Mouse (Mus musculus): ENCODE measurements around the gene Runx1. TPM values are rescaled to one million over a fixed set of nuclear protein-coding genes. Genes with fewer than 3 reads are reported as not detected.

Gene Runx1
- polyA plus RNA-seq, 1 experiment from 2014 or later: 0.94 TPM

- no peak overlapping the region for H3K27ac ChIP-seq (ENCODE audit: low read depth, low read length)
- 87% methylated on average over 9 of the region's 9 CpGs for WGBS
- no peak for ATAC-seq
These were observed 224.6 kb downstream of the Runx1 start for GRCm38 (mm10) chr16:92601270-92601826.

GRCm38 (mm10) chr16:92599451-92599850 is 226.5 kb downstream of the Runx1 start:
- Histone ChIP-seq H3K27me3 (replicated peaks; ENCODE audit: control insufficient read depth, insufficient read depth, low read length) (peaks cover 3% of the 10 kb centered on the region; the same call in 1 of the 2 replicates), H3K4me3 (ENCODE audit: low read length) (no peak overlapping the region), H3K36me3 (ENCODE audit: control insufficient read depth, insufficient read depth, low read length) (no peaks in the 10 kb centered on the region), H3K4me2 (ENCODE audit: low read length) (no peak overlapping the region), H3K9ac (ENCODE audit: low read depth, low read length) (no peak overlapping the region), H3K9me3 (ENCODE audit: control insufficient read depth, low read length) (no peaks in the 10 kb centered on the region), H3K27ac (ENCODE audit: low read depth, low read length) (no peak overlapping the region), H3K4me1 (ENCODE audit: control insufficient read depth, insufficient read depth, low read depth, low read length) (no peaks in the 10 kb centered on the region)
- no peak for ATAC-seq
- WGBS: 68% methylated on average over 11 of the region's 11 CpGs

More at GRCm38 (mm10) chr16:92601270-92601826, 224.6 kb downstream of the Runx1 start:
- no peak overlapping the region for H3K9ac ChIP-seq (ENCODE audit: low read depth, low read length)
- no peak overlapping the region for H3K4me2 ChIP-seq (ENCODE audit: low read length)
- H3K36me3 ChIP-seq (ENCODE audit: control insufficient read depth, insufficient read depth, low read length): no peaks in the 10 kb centered on the region
- H3K4me1 ChIP-seq (ENCODE audit: control insufficient read depth, insufficient read depth, low read depth, low read length): peaks cover 4% of the 10 kb centered on the region; the same call in 1 of the 2 replicates
- no peaks in the 10 kb centered on the region for H3K9me3 ChIP-seq (ENCODE audit: control insufficient read depth, low read length)
- H3K4me3 ChIP-seq (ENCODE audit: low read length): no peak overlapping the region
- H3K27me3 ChIP-seq (replicated peaks; ENCODE audit: control insufficient read depth, insufficient read depth, low read length): peaks cover 3% of the 10 kb centered on the region; the same call in 1 of the 2 replicates

- Histone ChIP-seq H3K9ac (ENCODE audit: low read depth, low read length) (no peak overlapping the region), H3K4me3 (ENCODE audit: low read length) (no peak overlapping the region), H3K9me3 (ENCODE audit: control insufficient read depth, low read length) (no peaks in the 10 kb centered on the region), H3K4me2 (ENCODE audit: low read length) (no peak overlapping the region), H3K4me1 (ENCODE audit: control insufficient read depth, insufficient read depth, low read depth, low read length) (no peaks in the 10 kb centered on the region), H3K36me3 (ENCODE audit: control insufficient read depth, insufficient read depth, low read length) (no peaks in the 10 kb centered on the region), H3K27me3 (replicated peaks; ENCODE audit: control insufficient read depth, insufficient read depth, low read length) (no peaks in the 10 kb centered on the region), H3K27ac (ENCODE audit: low read depth, low read length) (no peak overlapping the region)
- no peak for ATAC-seq
- 69% methylated on average over 11 of the region's 11 CpGs for WGBS
These were observed 228.3 kb downstream of the Runx1 start for GRCm38 (mm10) chr16:92597655-92598054.

GRCm38 (mm10) chr16:92592207-92592606 is 233.7 kb downstream of the Runx1 start:
- no peak overlapping the region for H3K9ac ChIP-seq (ENCODE audit: low read depth, low read length)
- no peaks in the 10 kb centered on the region; the same call in 1 of the 2 replicates for H3K27me3 ChIP-seq (replicated peaks; ENCODE audit: control insufficient read depth, insufficient read depth, low read length)
- H3K9me3 ChIP-seq (ENCODE audit: control insufficient read depth, low read length): no peaks in the 10 kb centered on the region
- no peak overlapping the region for H3K27ac ChIP-seq (ENCODE audit: low read depth, low read length)
- H3K4me2 ChIP-seq (ENCODE audit: low read length): no peak overlapping the region
- no peak for ATAC-seq
- H3K4me1 ChIP-seq (ENCODE audit: control insufficient read depth, insufficient read depth, low read depth, low read length): no peaks in the 10 kb centered on the region
- no peak overlapping the region for H3K4me3 ChIP-seq (ENCODE audit: low read length)
- no peaks in the 10 kb centered on the region for H3K36me3 ChIP-seq (ENCODE audit: control insufficient read depth, insufficient read depth, low read length)
- WGBS: 64% methylated on average over 6 of the region's 6 CpGs

- Histone ChIP-seq H3K36me3 (ENCODE audit: control insufficient read depth, insufficient read depth, low read length) (no peaks in the 10 kb centered on the region), H3K27ac (ENCODE audit: low read depth, low read length) (no peak overlapping the region), H3K4me3 (ENCODE audit: low read length) (no peak overlapping the region), H3K27me3 (replicated peaks; ENCODE audit: control insufficient read depth, insufficient read depth, low read length) (no peaks in the 10 kb centered on the region; the same call in 1 of the 2 replicates), H3K4me1 (ENCODE audit: control insufficient read depth, insufficient read depth, low read depth, low read length) (no peaks in the 10 kb centered on the region), H3K9me3 (ENCODE audit: control insufficient read depth, low read length) (no peaks in the 10 kb centered on the region), H3K9ac (ENCODE audit: low read depth, low read length) (no peak overlapping the region), H3K4me2 (ENCODE audit: low read length) (no peak overlapping the region)
- ATAC-seq: no peak
- 94% methylated on average over 6 of the region's 6 CpGs for WGBS
These were observed 234.2 kb downstream of the Runx1 start for GRCm38 (mm10) chr16:92591783-92592182.

GRCm38 (mm10) chr16:92587836-92588235 is 238.1 kb downstream of the Runx1 start:
- no peak for ATAC-seq
- WGBS: 92% methylated on average over 4 of the region's 4 CpGs
- H3K27me3 ChIP-seq (replicated peaks; ENCODE audit: control insufficient read depth, insufficient read depth, low read length): no peaks in the 10 kb centered on the region; the same call in 1 of the 2 replicates
- no peak overlapping the region for H3K9ac ChIP-seq (ENCODE audit: low read depth, low read length)
- H3K4me1 ChIP-seq (ENCODE audit: control insufficient read depth, insufficient read depth, low read depth, low read length): no peaks in the 10 kb centered on the region
- H3K9me3 ChIP-seq (ENCODE audit: control insufficient read depth, low read length): no peaks in the 10 kb centered on the region
- H3K27ac ChIP-seq (ENCODE audit: low read depth, low read length): no peak overlapping the region
- H3K36me3 ChIP-seq (ENCODE audit: control insufficient read depth, insufficient read depth, low read length): no peaks in the 10 kb centered on the region
- H3K4me2 ChIP-seq (ENCODE audit: low read length): no peak overlapping the region
- no peak overlapping the region for H3K4me3 ChIP-seq (ENCODE audit: low read length)

GRCm38 (mm10) chr16:92581767-92582166 is 244.2 kb downstream of the Runx1 start:
- Histone ChIP-seq H3K4me3 (ENCODE audit: low read length) (no peak overlapping the region), H3K27me3 (replicated peaks; ENCODE audit: control insufficient read depth, insufficient read depth, low read length) (no peaks in the 10 kb centered on the region), H3K36me3 (ENCODE audit: control insufficient read depth, insufficient read depth, low read length) (no peaks in the 10 kb centered on the region), H3K4me2 (ENCODE audit: low read length) (no peak overlapping the region), H3K4me1 (ENCODE audit: control insufficient read depth, insufficient read depth, low read depth, low read length) (no peaks in the 10 kb centered on the region), H3K27ac (ENCODE audit: low read depth, low read length) (no peak overlapping the region), H3K9me3 (ENCODE audit: control insufficient read depth, low read length) (no peaks in the 10 kb centered on the region), H3K9ac (ENCODE audit: low read depth, low read length) (no peak overlapping the region)
- WGBS: 83% methylated on average over 10 of the region's 10 CpGs
- ATAC-seq: no peak

GRCm38 (mm10) chr16:92580981-92581380 is 245.0 kb downstream of the Runx1 start:
- Histone ChIP-seq H3K27me3 (replicated peaks; ENCODE audit: control insufficient read depth, insufficient read depth, low read length) (no peaks in the 10 kb centered on the region), H3K36me3 (ENCODE audit: control insufficient read depth, insufficient read depth, low read length) (no peaks in the 10 kb centered on the region), H3K4me2 (ENCODE audit: low read length) (no peak overlapping the region), H3K9ac (ENCODE audit: low read depth, low read length) (no peak overlapping the region), H3K9me3 (ENCODE audit: control insufficient read depth, low read length) (no peaks in the 10 kb centered on the region), H3K4me1 (ENCODE audit: control insufficient read depth, insufficient read depth, low read depth, low read length) (no peaks in the 10 kb centered on the region), H3K4me3 (ENCODE audit: low read length) (no peak overlapping the region), H3K27ac (ENCODE audit: low read depth, low read length) (no peak overlapping the region)
- no peak for ATAC-seq
- 89% methylated on average over 10 of the region's 10 CpGs for WGBS

- Histone ChIP-seq H3K4me3 (ENCODE audit: low read length) (no peak overlapping the region), H3K27ac (ENCODE audit: low read depth, low read length) (no peak overlapping the region), H3K9ac (ENCODE audit: low read depth, low read length) (no peak overlapping the region), H3K4me2 (ENCODE audit: low read length) (no peak overlapping the region), H3K4me1 (ENCODE audit: control insufficient read depth, insufficient read depth, low read depth, low read length) (no peaks in the 10 kb centered on the region), H3K27me3 (replicated peaks; ENCODE audit: control insufficient read depth, insufficient read depth, low read length) (no peaks in the 10 kb centered on the region), H3K9me3 (ENCODE audit: control insufficient read depth, low read length) (no peaks in the 10 kb centered on the region), H3K36me3 (ENCODE audit: control insufficient read depth, insufficient read depth, low read length) (no peaks in the 10 kb centered on the region)
- no peak for ATAC-seq
- 77% methylated on average over 6 of the region's 7 CpGs for WGBS
These were observed 246.9 kb downstream of the Runx1 start for GRCm38 (mm10) chr16:92578915-92579653.

Data from hindbrain, embryonic 16.5 days (tissue).